Mouse (Mus musculus) gastrocnemius, adult 18-20 months (tissue): ENCODE measurements at regions not wholly inside any gene's neighbourhood (a gene's known extent, or its start where the extent isn't known, plus 50 kb on each side); places are given as distances from the start of the nearest gene placed in this dataset.

ENCODE experiments used
- DNase-seq: peaks from one replicate; pipeline ENCODE4 v3.0.0; 2021; ENCODE audit warnings: low spot score

DNA sequence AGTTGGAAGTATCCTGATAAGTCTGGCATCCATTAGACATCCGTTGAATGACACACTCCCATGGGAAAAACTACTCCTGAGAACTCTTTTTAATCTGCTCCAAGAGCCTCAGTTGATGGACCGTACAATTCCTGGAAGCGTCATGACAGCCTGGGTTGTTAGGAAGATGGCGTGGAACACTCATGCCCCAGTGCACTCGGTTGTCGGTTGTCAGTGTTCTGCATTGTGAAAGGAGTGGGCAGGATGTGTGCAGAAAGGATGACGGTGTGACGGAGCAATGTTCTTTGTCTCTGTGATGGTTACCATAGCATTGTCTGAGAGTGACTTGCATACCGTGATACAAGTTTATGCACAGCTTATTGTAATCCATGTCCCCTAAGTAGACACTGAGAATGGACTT lies 164.4 kb downstream of the Slc30a10 start:
- no peak for DNase-seq

GRCm38 (mm10) chr1:185628401-185628800 lies 173.8 kb downstream of the Slc30a10 start:
- DNase-seq, result no peak

- peak; percentile 11 for DNase-seq
These were observed 175.3 kb downstream of the Slc30a10 start for GRCm38 (mm10) chr1:185629976-185630375.

DNA sequence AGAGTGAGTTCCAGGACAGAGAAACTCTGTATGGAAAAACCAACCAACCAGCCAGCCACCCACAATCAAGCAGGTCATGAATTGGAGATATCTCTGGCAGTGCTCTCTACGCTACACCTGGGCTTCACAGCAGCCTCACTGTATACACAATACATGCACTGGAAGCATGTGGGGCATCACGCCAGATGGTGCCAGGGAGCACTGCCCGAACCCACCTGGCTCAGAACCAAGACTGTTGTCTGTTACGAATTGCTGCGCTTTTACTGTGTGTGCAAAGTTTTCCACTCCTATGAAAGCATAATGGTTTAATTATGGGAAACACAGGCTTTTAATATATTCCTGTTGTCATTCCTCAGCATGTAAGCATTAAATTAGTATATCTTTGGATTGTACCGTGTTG lies 184.0 kb downstream of the Slc30a10 start:
- DNase-seq, result no peak

GRCm38 (mm10) chr1:185639486-185639885 lies 184.8 kb downstream of the Slc30a10 start:
- DNase-seq, result no peak

GRCm38 (mm10) chr1:185644026-185644425 lies 189.4 kb downstream of the Slc30a10 start:
- DNase-seq, result peak; percentile 54

- no peak for DNase-seq
These were observed 193.5 kb downstream of the Slc30a10 start for GRCm38 (mm10) chr1:185648128-185648527.

- DNase-seq, result no peak
These were observed 194.3 kb downstream of the Slc30a10 start for GRCm38 (mm10) chr1:185648926-185649325.

DNA sequence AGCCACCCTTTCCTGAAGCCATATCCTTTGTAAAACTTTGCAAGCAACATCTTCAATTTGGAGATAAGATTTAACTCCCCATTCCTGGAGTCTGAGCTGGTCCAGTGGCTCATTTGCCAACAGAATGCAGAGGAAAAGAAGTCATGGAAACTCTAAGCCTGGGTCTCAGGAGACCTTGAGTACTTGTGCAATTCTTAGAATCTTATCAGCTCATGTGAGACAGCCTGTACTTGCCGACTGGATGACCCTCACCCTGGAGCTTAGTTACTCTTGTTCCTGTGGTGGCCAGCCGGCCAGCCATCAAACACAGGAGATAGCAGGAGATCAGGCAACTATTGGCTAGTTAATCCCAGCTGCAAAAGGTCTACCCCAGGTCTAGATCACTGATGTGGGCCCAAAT lies 196.3 kb downstream of the Slc30a10 start:
- DNase-seq, result peak; percentile 7

DNA sequence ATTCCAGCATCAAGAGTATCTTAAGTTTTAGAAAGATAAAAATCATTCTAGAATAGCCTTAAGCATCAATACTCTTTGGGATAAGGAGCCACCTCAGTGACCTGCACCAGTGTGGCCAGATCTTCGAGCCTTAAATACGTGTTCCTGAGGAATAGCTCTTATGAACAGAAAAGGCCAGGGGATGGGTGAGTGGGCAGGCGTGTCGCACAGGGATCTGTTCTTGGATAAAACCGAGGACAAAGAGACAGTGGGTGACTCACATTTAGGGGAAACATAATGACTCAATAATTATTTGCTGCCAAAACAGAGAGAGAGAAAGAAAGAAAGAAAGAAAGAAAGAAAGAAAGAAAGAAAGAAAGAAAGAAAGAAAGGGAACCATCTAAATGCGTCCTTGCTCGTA lies 200.4 kb downstream of the Slc30a10 start:
- DNase-seq, result no peak

- DNase-seq, result no peak
These were observed 200.8 kb downstream of the Slc30a10 start for GRCm38 (mm10) chr1:185655461-185655860.

- DNase-seq, result no peak
These were observed 202.6 kb downstream of the Slc30a10 start for GRCm38 (mm10) chr1:185657286-185657685.

DNA sequence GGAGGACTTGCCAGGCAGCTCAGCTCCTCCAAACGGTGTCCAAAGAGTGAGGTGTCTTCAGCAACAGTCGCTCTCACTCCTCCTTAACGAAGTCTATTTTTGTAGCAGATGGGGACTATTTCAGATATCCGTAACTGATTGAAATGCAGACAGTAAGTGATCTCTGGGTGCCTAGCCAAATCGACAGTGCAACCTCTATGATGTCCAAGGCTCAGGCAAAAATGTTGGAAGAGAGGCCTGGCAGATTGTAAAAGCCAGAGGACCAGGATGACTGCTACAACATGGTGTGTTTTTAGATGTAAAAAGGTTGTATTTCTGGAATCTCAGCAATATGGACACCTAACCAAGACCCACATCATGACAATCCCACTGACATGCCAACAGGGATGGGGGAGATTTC lies 204.8 kb downstream of the Slc30a10 start:
- DNase-seq, result no peak

DNA sequence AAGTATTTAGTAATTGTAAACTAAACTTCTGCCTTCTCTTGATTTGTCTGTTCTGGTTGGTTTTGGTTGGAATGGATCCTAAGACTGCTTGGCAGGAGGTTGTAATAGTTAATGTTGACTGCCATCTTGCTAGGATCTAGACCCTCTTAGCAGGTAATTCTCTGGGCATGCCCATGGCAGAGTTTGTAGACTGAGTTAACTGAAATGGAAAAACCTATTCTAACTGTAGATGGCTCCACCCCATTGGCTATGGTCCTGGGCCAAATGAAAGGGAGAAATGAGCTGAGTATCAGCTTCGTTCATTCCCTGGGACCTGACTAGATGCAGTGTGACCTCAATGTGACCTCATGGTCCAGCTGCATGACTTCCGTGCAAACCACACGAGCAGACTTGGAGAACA lies 207.7 kb downstream of the Slc30a10 start:
- no peak for DNase-seq

DNA sequence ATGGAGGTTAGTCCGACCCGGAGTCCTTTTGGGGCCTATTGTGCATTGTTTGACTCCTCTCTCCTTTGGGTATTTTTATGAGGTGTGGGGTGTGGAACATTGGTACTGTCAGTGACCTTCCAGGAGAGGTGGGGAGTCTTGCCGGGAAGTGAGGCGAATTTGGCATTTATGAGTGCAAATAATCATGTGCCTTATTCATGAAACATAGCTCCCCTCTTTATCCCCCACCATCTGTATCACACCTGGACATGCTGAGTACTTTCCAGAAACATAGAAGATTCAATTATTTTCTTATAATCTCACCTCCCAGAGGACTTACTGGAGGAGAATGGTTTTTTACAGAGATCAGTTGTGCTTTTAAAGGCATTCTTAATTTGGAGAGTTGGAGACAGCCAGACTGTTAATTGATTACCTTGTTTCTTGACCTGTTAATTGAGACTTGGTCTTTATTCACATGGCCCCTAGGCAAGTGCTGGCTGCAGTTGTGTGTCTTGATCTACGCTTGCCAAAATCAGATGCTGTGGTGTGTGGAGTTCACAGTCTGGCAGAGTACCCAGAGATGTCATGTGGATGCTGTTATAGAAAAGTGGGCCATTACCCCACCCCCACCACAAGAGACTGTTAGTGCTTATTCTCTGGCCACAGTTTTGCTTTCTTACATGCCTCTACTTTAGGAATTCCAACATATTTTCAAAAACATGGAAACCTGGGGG lies 215.5 kb downstream of the Slc30a10 start:
- no peak for DNase-seq

DNA sequence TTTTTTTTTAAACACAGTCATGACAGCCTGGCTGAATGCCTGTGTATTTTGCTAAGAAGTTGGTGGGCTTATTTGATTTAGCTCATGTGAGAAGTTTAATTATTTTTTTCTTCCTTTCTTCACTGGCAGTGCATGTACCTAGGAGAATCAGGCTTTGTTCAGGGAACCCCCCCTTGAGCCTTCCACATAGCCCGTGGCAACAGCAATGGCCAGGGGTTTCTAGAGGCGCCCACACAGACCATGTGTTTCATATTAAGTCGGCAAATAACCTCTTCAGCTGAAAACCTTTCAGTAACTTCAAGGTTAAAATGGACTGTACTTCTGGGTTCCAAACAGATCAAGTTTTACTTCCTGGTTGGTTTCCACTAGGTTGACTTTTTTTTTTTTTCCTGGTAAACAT lies 218.3 kb downstream of the Slc30a10 start:
- no peak for DNase-seq

DNA sequence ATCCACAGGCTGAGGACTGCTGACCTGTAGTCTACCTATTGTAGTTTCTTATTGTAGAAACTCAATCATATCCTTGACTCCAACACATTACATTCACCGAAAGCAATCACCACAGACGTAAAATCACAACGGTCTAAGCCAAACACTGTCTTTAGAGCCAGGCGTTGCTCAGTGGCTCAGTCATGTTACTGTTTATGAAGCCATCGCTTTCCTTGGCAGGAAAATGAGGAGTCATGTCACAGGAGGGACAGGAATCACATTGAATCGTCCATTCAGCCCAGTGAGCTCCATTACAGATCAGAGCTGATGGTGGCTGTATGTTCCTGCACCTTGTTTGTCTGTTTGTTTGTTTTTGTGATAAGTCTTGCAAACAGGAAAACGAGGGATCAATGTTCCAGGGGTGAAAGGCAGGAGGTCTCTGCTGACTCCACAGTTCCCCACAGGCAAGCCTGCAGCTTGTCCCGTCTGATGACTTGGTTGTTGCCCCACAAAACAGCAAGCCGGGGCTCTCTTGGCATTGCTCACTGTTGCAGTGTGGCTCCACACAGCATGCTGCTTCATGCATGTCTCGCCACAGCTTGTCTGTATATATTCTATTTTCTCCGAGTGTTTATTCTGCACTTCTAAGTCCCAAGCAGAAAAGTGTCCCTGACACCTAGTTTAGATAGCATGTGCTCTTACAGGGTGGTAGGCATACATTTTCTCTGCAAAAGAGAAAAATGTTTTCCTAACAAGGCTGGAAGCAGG lies 221.2 kb downstream of the Slc30a10 start:
- DNase-seq, result no peak

DNA sequence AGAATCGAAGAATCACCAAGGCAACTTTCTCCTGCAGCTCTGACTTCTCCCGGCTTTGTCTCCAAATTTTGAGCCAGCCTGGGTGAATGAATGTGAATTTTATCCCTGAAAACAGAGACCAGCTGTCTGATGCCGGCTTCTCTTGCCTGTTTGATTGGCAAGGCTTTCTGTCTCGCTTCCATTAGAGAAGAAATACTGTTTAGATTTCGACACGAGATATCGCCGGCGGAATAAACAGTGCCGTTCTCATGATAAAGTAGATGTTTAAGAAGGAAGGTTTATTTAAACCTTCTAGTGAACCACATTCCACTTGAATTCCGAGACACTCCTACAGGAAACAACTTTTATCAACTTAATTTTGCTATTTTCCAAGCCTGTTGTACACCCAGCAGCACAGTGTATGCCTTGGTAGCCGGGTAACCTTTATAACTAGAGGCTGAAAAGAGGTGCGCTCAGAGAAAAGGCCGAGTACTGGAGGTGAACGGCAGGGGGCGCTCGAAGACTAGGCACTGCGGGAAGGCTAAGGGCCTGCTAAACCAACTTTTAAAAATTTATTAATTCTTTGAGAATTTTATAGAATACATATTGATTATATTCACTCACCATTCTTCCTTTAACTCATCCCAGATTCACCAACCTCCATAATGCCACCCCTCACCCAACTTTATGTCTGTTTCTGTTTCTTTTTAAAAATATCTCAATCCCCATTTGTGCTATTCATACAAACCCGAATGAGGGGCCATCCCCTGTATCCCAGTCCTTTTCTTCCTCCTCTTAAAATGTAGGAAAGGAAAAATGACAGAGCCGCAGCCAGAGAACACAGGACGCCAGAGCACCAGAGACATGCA lies 227.2 kb downstream of the Slc30a10 start:
- peak; percentile 77 for DNase-seq

DNA sequence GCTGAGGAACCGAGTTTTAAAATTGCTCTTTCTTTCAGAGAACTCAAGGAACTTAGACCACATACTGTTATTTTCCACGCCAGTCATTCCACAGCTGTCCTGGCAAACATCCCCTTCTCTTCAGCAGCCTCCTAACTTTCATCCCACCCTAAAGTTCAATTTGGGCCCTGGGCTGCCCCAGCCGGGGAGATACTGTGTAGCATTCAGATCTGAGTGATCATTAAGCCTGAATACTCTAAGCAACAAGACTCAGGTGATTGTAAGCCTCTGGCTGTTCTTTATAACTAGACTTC lies 227.8 kb downstream of the Slc30a10 start:
- DNase-seq, result peak; percentile 23

- peak; percentile 14 for DNase-seq
These were observed 230.0 kb downstream of the Slc30a10 start for GRCm38 (mm10) chr1:185684638-185685037.

DNA sequence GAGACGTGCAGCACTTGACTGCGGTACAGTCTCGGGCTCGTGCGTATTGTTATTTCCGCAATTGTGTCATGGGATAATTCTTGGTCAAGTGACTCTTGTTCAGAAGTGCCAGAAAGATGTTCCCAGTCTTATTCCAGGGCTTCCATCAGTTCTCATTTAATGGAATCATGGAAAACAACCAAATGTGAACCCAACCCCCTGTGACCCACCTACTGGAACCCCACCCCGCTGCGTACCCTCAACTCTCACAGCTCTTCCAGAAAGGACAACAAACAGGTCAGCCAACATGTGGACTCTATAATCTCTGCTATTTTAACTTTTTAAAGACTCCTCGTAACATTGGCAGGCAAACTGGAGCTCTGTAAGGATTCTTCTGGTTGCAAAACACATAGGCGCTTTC lies 233.9 kb downstream of the Slc30a10 start:
- peak; percentile 64 for DNase-seq

DNA sequence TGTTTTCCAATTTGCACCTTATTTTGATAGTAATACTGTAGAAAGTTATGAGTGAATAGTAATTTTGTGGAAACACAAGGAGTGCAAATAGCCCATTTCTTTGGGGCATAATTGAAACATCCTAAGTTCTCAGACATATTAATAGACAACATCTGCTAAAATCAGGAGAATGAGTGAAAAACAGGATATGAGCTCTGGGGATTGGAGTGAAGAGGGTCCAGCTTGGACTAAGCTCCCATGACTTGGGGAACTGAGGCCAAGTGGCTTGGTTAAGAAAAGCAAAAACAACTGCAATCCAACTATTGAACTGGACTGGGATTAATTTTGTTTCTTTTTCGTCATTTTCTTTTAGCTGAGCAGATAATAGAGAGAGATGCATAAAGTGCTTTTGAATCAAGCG lies 240.7 kb downstream of the Slc30a10 start:
- DNase-seq, result peak; percentile 34
